Mouse (Mus musculus) ovary, postnatal 14 days (tissue): ENCODE measurements at regions not wholly inside any gene's neighbourhood (a gene's known extent, or its start where the extent isn't known, plus 50 kb on each side); places are given as distances from the start of the nearest gene placed in this dataset.

Experiments used
- DNase-seq: peaks from one replicate; pipeline ENCODE4 v3.0.0; 2022; ENCODE audit warnings: low spot score

DNA sequence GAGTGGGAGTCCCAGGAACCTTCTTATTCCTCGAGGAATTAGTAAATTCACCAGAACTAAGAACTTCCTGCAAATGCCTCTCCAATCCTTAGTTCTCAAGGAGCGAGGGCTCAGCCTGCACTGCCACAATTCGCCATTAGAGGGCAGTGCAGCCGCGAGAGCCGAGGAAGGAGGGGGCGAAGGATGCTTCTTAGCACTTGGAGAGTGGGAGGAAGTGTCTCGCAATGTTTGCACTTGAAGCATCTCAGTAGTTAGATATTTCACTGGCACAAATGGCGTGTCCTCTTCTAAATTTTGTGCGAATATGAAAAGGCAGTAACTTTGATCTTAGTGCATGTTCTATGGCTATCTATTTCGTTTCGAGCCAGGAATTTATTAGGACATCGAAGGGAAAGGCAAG is 59.0 kb upstream of the Slc30a5 start:
- peak; percentile 83 for DNase-seq

DNA sequence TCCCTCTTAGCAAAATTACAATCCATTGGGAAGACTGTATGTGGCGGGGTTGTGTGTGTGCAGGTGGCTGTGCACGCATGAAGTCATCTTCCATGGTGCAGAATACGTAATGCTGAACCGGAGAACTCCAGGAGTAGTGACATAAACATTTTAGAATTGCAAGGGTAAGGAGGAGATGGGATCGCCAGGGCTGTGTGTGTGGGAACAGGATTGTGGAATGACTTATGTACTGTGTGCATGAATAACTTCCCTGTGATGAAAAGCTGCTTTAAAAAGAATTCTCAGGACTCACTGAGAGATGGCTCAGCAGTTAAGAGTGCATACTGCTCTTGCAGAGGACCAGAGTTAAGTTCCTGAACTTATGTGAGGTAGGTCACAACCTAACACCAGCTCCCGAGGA is 57.2 kb upstream of the Slc30a5 start:
- no peak for DNase-seq

DNA sequence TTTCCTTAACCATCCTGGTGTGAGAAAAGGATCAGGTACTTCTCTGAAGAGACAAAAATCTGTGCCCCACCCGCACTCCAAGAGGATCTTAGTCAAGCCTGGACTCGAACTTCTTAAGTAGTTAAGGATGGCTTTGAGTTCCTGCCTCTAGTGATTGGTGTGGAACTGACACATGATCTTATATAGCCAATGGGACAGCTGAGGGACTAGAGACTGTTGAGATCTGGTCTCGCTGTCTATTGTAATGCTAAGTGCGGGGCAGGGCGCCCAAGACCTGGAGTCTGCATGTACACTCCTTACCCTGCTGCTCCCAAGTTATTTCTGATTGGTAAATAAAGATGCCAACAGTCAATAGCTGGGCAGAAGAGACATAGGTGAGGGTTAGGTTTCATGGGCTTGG is 55.3 kb upstream of the Slc30a5 start:
- no peak for DNase-seq

DNA sequence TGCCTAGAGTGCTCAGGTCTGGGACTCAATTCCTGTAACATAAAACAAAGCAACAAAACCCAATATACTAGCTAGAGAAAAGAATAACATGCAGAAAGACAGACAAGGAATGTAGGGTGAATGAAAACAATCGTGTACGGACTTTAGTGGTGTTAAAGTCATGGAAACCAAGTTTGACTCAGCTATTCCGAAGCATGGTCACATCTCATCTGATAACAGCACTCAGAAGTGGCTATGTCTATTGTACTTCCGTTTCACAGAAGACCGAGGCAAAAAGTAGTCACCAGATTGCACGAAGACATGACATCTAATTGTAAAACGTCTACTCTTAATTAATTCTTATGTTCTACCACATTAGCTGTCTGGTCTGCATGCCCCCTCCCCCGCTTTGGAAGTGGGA is 50.5 kb upstream of the Slc30a5 start:
- no peak for DNase-seq
